Mouse (Mus musculus) retina, postnatal 1 day (tissue): ENCODE measurements at regions not wholly inside any gene's neighbourhood (a gene's known extent, or its start where the extent isn't known, plus 50 kb on each side); places are given as distances from the start of the nearest gene placed in this dataset.
A peak's percentile ranks its signal among the peaks of the same experiment; 100 is the strongest.

Experiments
- DNase-seq: peaks from one replicate; pipeline ENCODE4 v3.0.0-alpha.2; 2012

DNA sequence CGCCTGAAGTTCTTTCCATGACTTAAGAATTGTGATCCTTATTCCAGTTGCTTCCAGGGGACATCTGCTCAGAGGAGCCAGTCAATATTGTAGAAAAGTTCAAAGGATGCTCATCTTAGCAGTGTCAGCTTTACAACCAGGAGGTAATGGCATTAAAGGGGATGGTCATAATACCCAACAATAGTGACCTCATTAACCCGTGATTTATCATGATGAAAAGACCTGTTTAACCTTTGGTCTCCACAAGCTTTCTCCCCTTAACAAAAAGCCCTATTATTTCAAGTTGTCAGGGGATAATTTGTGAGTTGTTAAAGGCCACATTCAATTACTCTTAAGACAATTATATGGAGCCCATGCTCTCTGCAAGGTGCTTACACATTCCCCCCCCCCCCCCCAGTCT is 54.3 kb upstream of the Htatip2 start:
- DNase-seq, result no peak

DNA sequence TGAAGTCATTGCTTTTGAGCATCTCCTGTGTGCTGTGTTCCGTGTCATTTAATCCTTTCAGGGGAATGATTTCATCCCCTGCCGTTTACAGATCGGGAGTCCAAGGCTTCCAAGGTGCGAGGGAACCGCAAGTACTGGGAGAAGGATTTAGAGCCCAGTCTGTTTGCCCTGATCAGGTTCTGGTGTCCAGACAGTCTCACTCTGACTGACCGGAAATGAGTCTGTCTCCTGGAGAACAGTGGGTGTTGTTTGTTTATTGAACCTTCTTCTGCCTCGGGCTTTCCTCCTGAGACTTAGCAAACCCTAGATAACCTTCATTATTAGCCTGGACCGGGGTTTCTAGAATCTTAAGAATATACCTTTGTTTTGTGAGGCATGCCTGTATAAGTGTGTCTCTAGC is 58.2 kb upstream of the Htatip2 start:
- DNase-seq, result no peak

DNA sequence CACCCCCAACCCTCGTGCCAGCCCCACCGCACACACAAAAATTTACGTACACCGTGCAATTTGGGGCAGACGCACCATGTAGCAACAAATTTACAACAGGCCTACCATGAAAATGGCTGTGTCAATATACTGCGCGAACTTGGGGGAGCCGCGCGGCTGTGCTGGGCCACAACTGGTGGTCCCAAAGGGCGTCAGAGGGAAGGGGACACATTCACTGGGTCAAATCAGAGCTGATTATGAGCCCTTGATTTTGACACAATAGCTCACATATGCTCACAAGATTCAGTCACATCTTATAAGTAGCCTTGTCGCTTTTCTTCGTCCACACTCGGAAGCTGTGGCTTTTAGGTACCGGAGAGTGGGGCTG is 58.9 kb upstream of the Htatip2 start:
- no peak for DNase-seq

DNA sequence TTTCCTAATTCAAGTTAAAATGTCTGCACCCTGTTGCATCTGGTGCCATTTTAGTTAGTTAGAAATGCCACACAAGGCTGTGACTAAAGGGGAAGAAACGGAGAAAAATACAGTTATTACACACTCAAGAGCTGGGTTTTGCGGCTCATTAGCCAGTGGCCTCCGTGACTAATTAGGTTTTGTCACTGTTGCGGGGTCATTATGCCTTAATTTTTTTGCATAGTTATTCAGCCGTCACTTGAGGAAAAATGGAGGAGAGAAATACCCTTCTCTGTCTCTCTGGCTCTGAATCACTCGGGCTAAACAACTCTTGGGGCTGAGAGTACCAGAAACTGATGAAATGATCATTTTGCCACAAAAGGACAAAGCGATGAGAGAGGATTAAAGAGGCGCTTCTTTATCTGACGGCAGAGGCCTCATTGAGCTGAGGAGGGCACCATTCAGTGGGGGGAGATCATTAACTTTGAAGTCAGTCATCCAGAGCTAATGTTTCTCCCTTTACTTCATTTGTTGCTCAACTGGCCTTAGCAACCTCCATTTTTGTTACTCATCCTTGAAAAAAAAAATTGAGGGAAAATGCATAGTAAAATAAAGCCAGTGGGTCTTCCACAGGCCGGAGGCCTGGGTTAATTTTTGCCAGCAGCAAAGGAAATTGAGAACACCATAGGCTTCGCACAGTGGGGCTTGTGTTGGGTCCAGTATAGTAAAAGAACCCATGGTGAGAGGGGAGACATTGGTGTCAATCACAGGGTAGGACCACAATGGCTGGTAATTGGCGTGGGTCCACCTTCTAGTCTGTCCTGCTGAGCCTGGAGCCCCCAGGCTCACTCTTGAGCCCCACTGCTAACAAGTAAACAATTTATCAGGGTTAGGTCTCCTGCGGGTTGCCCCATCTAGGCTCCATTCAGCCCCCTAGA is 59.5 kb upstream of the Htatip2 start:
- DNase-seq, result peak; percentile 55

DNA sequence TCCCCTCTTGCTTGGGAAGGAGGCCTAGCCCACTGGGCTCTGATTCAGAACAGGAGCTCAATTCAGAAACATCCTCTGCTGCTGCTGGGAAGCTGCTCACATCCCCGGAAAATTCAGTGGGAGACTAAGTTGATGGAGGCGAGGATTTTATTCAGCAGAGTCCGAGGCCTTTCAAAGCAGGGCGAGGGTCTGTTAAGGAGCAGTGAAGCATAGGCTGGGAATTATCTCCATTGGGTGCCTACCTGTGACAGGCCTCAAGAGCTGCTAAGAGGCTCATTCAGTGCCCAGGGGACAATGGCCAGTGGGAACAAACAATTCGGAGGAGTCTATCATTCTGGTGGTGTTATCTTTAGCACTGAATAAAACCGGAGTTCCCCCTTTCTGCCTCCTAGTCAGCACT is 59.6 kb upstream of the Dbx1 start:
- peak; percentile 30 for DNase-seq

DNA sequence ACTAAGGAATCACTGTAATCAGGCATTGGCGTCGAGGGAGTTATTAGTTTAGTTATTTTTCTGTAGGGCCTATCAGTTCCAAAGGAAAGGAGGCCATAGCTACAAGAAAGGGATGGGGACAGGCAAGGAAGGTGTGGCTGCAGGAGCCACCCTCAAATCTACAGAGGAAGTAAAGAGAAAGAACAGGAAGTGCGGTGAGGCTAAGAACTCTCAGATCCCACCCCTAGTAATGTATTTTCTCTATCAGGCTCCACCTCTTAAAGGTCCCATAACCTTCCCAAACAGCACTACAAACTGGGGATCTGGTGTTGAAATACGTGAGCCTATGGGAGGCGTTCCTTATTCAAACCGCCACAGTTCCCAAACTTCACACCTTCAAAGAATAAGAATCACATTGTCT is 52.9 kb upstream of the Dbx1 start:
- no peak for DNase-seq

DNA sequence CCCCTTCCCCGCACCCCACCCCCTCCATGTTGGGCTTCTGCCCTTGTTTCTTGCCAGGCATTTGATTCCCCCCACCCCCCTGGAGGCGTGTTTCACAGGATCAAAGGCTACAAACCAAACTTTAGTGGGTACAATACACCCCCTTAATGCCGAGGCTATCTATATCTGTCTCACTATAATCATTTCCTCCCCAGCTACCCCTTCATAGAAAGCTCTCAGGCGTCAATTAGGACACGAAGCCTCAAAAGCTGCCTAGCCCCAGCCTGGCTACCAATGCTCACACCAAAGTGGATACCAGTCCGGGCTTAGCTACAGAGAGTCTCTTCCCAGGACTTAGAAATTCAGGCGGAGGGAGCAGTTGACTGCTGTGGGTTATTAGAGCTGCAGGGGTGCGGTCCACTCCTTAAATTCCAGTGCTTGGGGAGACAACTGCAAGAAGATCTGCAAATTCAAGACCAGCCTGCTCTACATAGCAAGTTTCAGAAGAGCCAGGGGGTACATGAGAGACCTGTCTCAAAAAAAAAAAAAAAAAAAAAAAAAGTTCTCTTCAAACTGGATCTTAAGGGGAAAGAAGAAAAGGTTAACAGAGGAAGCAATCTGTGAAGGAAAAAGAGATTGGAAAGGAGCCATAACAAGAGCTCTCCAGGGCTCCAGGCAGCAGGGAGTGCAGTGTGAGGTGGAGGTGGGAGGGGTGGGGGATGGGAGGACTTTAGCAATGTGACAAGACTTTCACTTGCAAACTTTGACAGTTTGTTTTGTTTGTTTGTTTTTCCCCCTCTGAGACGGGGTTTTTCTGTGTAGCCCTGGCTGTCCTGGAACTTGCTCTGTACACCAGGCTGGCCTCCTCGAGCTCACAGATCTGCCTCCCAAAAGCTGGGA is 52.1 kb upstream of the Dbx1 start:
- no peak for DNase-seq

DNA sequence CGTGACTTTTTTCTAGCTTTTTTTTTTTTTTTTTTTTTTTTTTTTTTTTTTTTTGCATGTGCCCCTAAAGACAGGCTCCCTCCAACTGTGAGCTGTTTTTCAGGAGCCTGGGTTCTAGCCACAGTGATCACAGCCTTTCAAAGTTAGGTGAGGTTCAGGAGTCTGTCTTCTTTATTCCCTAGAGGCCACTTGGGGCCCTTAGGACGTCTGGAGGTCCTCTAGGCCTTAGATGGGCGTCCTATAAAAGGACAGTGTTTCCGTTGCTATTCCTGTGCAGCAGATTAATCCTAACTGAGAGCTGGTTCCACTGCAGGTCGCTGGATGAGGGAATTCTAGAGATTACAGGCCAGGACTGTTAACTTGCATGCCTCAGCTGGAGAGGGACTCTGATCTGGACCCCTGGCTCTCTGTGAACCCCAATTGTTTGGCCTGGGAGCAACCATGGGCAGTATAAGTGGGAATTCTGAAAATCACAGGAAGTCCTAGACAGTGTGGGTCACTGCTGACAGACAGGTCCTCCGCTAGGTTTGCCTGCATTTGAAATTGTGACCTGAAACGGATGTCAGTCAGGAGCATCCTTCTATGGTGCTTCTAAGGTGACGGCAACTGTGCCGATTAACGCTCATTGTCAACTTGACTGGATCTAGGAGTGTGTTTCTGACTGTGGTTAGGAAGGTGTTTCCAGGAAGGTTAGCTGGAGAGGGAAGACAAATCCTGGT is 51.2 kb upstream of the Dbx1 start:
- DNase-seq, result no peak

DNA sequence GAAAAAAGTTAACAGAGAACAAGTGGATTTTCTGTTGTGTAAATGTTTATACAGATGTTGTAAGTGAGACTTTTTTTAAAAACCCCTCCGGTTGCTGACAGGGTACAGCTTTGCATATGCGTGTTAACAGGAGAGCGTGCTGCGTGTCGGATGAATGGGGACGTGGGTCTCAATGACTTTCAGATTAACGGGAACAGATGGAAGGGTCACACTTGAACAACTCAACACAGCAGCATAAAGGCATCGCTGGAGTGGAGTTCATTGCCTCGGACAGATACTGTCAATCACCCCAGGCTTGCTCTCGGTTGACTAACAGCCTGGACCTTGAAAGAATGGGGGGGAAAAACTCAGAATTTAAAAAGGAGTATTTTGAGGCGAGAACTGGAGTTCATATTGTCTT is 50.3 kb upstream of the Dbx1 start:
- DNase-seq, result peak; percentile 60
